Mouse (Mus musculus): ENCODE measurements at regions not wholly inside any gene's neighbourhood (a gene's known extent, or its start where the extent isn't known, plus 50 kb on each side); places are given as distances from the start of the nearest gene placed in this dataset.
"Not testable (repeated sequence)": the region's sequence is repeated elsewhere in the genome, so short reads cannot be mapped to it uniquely, and the experiment has no call there.

- no peak for DNase-seq (ENCODE audit: low spot score)
These were observed 60.8 kb downstream of the Dmrta2 start for GRCm38 (mm10) chr4:110038696-110039095.

- DNase-seq (ENCODE audit: low spot score): no peak
These were observed 67.2 kb downstream of the Dmrta2 start for GRCm38 (mm10) chr4:110044851-110045618.

- DNase-seq (ENCODE audit: low spot score): no peak
These were observed 67.9 kb downstream of the Dmrta2 start for GRCm38 (mm10) chr4:110045651-110046269.

- DNase-seq (ENCODE audit: low spot score): no peak
These were observed 68.4 kb downstream of the Dmrta2 start for GRCm38 (mm10) chr4:110046270-110046651.

- peak; percentile 83 for DNase-seq (ENCODE audit: low spot score)
These were observed 72.8 kb downstream of the Dmrta2 start for GRCm38 (mm10) chr4:110050393-110051280.

GRCm38 (mm10) chr4:110051281-110051665 lies 73.4 kb downstream of the Dmrta2 start:
- DNase-seq (ENCODE audit: low spot score): no peak

- no peak for DNase-seq (ENCODE audit: low spot score)
These were observed 74.0 kb downstream of the Dmrta2 start for GRCm38 (mm10) chr4:110051872-110052271.

GRCm38 (mm10) chr4:110052998-110053397 lies 75.1 kb downstream of the Dmrta2 start:
- DNase-seq (ENCODE audit: low spot score): no peak

GRCm38 (mm10) chr4:110073836-110074235 lies 96.0 kb downstream of the Dmrta2 start:
- DNase-seq (ENCODE audit: low spot score): no peak

- DNase-seq (ENCODE audit: low spot score): peak; percentile 24
These were observed 105.5 kb downstream of the Dmrta2 start for GRCm38 (mm10) chr4:110083371-110083770.

GRCm38 (mm10) chr4:110087570-110088247 lies 109.9 kb downstream of the Dmrta2 start:
- DNase-seq (ENCODE audit: low spot score): peak; percentile 10

- no peak for DNase-seq (ENCODE audit: low spot score)
These were observed 115.4 kb downstream of the Dmrta2 start for GRCm38 (mm10) chr4:110093040-110093820.

GRCm38 (mm10) chr4:110094541-110094940 lies 116.7 kb downstream of the Dmrta2 start:
- no peak for DNase-seq (ENCODE audit: low spot score)

- no peak for DNase-seq (ENCODE audit: low spot score)
These were observed 118.1 kb downstream of the Dmrta2 start for GRCm38 (mm10) chr4:110095760-110096593.

GRCm38 (mm10) chr4:110104119-110104518 lies 126.3 kb downstream of the Dmrta2 start:
- not testable (repeated sequence) for DNase-seq (ENCODE audit: low spot score)

- no peak for DNase-seq (ENCODE audit: low spot score)
These were observed 128.9 kb downstream of the Dmrta2 start for GRCm38 (mm10) chr4:110106620-110107243.

- DNase-seq (ENCODE audit: low spot score): no peak
These were observed 141.6 kb downstream of the Dmrta2 start for GRCm38 (mm10) chr4:110119438-110119837.

- DNase-seq (ENCODE audit: low spot score): no peak
These were observed 142.0 kb downstream of the Dmrta2 start for GRCm38 (mm10) chr4:110119874-110120273.

- no peak for DNase-seq (ENCODE audit: low spot score)
These were observed 142.9 kb downstream of the Dmrta2 start for GRCm38 (mm10) chr4:110120761-110121160.

GRCm38 (mm10) chr4:110121447-110121846 lies 143.6 kb downstream of the Dmrta2 start:
- no peak for DNase-seq (ENCODE audit: low spot score)
